Comparison of ENCODE assay signal across 19 mouse cellular contexts in the genomic region with DNA sequence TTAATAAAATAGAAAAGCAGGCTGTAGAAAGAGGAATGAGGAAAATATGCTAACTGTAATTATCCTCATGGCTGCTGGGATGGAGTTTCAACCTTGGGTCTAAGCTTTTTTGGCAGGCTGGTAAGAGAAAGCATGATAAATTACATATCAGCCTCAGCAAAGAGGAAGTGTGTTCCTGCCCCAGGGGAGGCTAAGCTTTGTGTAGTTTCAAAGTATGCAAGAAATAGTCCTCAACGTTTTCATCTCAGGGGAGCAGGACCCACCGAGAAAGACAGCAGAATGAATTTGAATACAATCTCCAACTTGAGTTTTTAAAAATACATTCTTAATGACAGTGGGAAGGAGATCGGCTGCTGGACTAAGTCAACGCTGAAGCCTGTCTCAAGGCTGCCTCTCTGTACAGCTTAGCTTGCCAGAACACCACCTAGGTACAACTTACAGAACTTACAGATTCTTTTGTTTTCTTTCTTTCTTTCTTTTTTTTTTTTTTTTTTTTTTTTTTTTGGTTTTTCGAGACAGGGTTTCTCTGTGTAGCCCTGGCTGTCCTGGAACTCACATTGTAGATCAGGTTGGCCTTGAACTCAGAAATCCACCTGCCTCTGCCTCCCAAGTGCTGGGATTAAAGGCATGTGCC.
A peak's percentile ranks its signal among the peaks of the same experiment; 100 is the strongest.
DNase-seq lines count a peak whose midpoint lies in the region; ATAC-seq and TF ChIP-seq lines count a peak whose summit lies in the region.
"Had no signal": no experiment of that assay in that cellular context is flagged by ENCODE, and none has a peak within 500 bp of the region (broad histone marks: within the 10 kb centered on the region; RNA-seq: fewer than 3 reads in every experiment).

No protein-coding gene starts in this region.

- no peak overlapping the region for H3K4me2 ChIP-seq in intestine, postnatal 0 days (replicated peaks; ENCODE audit: low read depth)
- H3K4me2 ChIP-seq: forebrain, embryonic 13.5 days; heart, embryonic 11.5 days; limb, embryonic 15.5 days; midbrain, embryonic 15.5 days had no signal

- 56% methylated on average over 4 of the region's 5 CpGs for WGBS in intestine, postnatal 0 days

- H3K4me3 ChIP-seq in intestine, postnatal 0 days (ENCODE audit: low read depth, low read length) = no peak overlapping the region
- H3K4me3 ChIP-seq: forebrain, embryonic 13.5 days; limb, embryonic 15.5 days; midbrain, embryonic 15.5 days had no signal

- no peaks in the 10 kb centered on the region for H3K27me3 ChIP-seq in intestine, postnatal 0 days (replicated peaks; ENCODE audit: control insufficient read depth, insufficient read depth, low read length)
- H3K27me3 ChIP-seq: forebrain, embryonic 13.5 days; limb, embryonic 15.5 days; midbrain, embryonic 15.5 days had no signal

- H3K4me1 ChIP-seq in intestine, postnatal 0 days (replicated peaks; ENCODE audit: control insufficient read depth, insufficient read depth, low read length) = no peaks in the 10 kb centered on the region
- H3K4me1 ChIP-seq: forebrain, embryonic 13.5 days; limb, embryonic 15.5 days; midbrain, embryonic 15.5 days had no signal

- TF ChIP-seq CTCF in intestine, postnatal 0 days (IDR thresholded peaks at IDR 0.05; ENCODE audit: low read depth) = no peak

- H3K36me3 ChIP-seq in intestine, postnatal 0 days (ENCODE audit: control insufficient read depth, insufficient read depth) = no peaks in the 10 kb centered on the region
- H3K36me3 ChIP-seq: limb, embryonic 15.5 days; midbrain, embryonic 15.5 days had no signal

- no peak overlapping the region for H3K27ac ChIP-seq in intestine, postnatal 0 days (ENCODE audit: low read depth, low read length)
- H3K27ac ChIP-seq: forebrain, embryonic 13.5 days; limb, embryonic 15.5 days; macrophage; midbrain, embryonic 15.5 days had no signal

- peak; percentile 78 for ATAC-seq in neutrophil, adult 5-6 weeks (ENCODE audit: extremely low read depth, insufficient number of reproducible peaks, low FRiP score, poor library complexity, severe bottlenecking)
- no peak for ATAC-seq in intestine, postnatal 0 days
- ATAC-seq: forebrain, embryonic 13.5 days; hindbrain, embryonic 16.5 days; midbrain, embryonic 15.5 days had no signal

- peak; percentile 21 for DNase-seq in adrenal gland, postnatal 10 days
- no peak for DNase-seq in adrenal gland, adult 8-10 months
- peak; percentile 80 for DNase-seq in A20 (ENCODE audit: low read depth, low spot score)
- DNase-seq in adrenal gland, postnatal 14 days = peak; percentile 17
- no peak for DNase-seq in right cerebral cortex, postnatal 10 days (ENCODE audit: low spot score in 2 of 2)
- no peak for DNase-seq in ovary, adult 18-20 months (ENCODE audit: low spot score)
- DNase-seq: cerebellum, adult 9-10 months; heart, postnatal 14 days; kidney, adult 2 months; layer of hippocampus, postnatal 36 days; lung, adult 18-20 months had no signal

- no peaks in the 10 kb centered on the region for H3K9me3 ChIP-seq in intestine, postnatal 0 days (ENCODE audit: control insufficient read depth)
- H3K9me3 ChIP-seq: forebrain, embryonic 13.5 days; limb, embryonic 15.5 days; midbrain, embryonic 15.5 days had no signal

- no peak overlapping the region for H3K9ac ChIP-seq in intestine, postnatal 0 days (ENCODE audit: low read depth, low read length)
- H3K9ac ChIP-seq: forebrain, embryonic 13.5 days; limb, embryonic 15.5 days; midbrain, embryonic 15.5 days had no signal

Comparison
In these comparisons a context has a peak if more than half of its experiments do, and no peak if none do; other contexts are left out.
1. DNase-seq: peak in adrenal gland, postnatal 10 days (single experiment), A20 (single experiment) and adrenal gland, postnatal 14 days (single experiment); none in adrenal gland, adult 8-10 months (single experiment), right cerebral cortex, postnatal 10 days (0 of 2) and ovary, adult 18-20 months (single experiment).